Mouse (Mus musculus): ENCODE data around the gene Olfr224. TPM values are rescaled to one million over a fixed set of nuclear protein-coding genes. Genes with fewer than 3 reads are reported as not detected.

The Olfr224 gene
- polyA plus RNA-seq (2014; fragmentation: Nextera tagmentation; extraction: Ambion mirVana): not detected in 2 replicates

DNA sequence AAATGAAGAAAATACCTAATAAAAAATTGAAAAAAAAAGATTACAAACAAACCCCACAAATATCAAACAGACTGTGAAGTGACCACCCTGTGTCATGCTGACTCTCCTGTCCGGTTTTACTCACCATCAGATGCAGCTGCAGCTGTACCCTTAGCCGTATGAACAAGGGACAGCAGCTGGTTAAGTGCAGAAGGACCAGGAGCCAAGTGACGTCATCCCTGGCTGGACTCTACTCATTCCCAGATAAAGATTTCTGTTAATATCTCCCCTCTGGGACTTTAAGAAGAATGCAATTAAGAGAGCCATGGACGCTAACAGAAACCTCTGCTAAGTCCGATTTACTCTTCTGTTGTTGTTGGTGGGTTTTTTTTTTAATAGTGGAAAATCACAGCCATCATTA lies at the start of gene Olfr224:
Gene Olfr224 (minus strand): TSS at position 149 of the 400 bp plus-strand sequence.
- Histone ChIP-seq H3K27me3 (ENCODE audit: control insufficient read depth, insufficient read depth, low read length) (no peaks in the 10 kb centered on the region), H3K9me3 (ENCODE audit: control insufficient read depth, low read length) (no peaks in the 10 kb centered on the region), H3K27ac (replicated peaks; ENCODE audit: low read depth, low read length) (no peak within 1 kb of the TSS), H3K4me1 (ENCODE audit: control insufficient read depth, insufficient read depth, low read length) (no peaks in the 10 kb centered on the region), H3K36me3 (ENCODE audit: control insufficient read depth, insufficient read depth, low read length) (no peaks in the 10 kb centered on the region), H3K9ac (replicated peaks; ENCODE audit: low read length) (no peak within 1 kb of the TSS), H3K4me2 (ENCODE audit: low read length) (no peak within 1 kb of the TSS), H3K4me3 (replicated peaks; ENCODE audit: low read depth, low read length) (no peak within 1 kb of the TSS)
- DNase-seq (no peak), ATAC-seq (ENCODE audit: low FRiP score, low TSS enrichment) (no peak)
- 80% methylated on average over 5 of the region's 5 CpGs for WGBS

- Histone ChIP-seq H3K4me1 (ENCODE audit: control insufficient read depth, insufficient read depth, low read length) (no peaks in the 10 kb centered on the region), H3K4me3 (replicated peaks; ENCODE audit: low read depth, low read length) (no peak overlapping the region), H3K36me3 (ENCODE audit: control insufficient read depth, insufficient read depth, low read length) (no peaks in the 10 kb centered on the region), H3K9me3 (ENCODE audit: control insufficient read depth, low read length) (no peaks in the 10 kb centered on the region), H3K27ac (replicated peaks; ENCODE audit: low read depth, low read length) (no peak overlapping the region), H3K4me2 (ENCODE audit: low read length) (no peak overlapping the region), H3K9ac (replicated peaks; ENCODE audit: low read length) (no peak overlapping the region), H3K27me3 (ENCODE audit: control insufficient read depth, insufficient read depth, low read length) (no peaks in the 10 kb centered on the region)
- 38% methylated on average over 6 of the region's 6 CpGs for WGBS
- ATAC-seq (ENCODE audit: low FRiP score, low TSS enrichment): no peak
- no peak for DNase-seq
These were observed 48.4 kb upstream of the Olfr224 start for GRCm38 (mm10) chr11:58618793-58619192.

GRCm38 (mm10) chr11:58618369-58618768 lies 48.0 kb upstream of the Olfr224 start:
- H3K9ac ChIP-seq (replicated peaks; ENCODE audit: low read length): no peak overlapping the region
- H3K36me3 ChIP-seq (ENCODE audit: control insufficient read depth, insufficient read depth, low read length): no peaks in the 10 kb centered on the region
- ATAC-seq (ENCODE audit: low FRiP score, low TSS enrichment) (no peak), DNase-seq (no peak)
- WGBS: 75% methylated on average over 3 of the region's 3 CpGs
- H3K27ac ChIP-seq (replicated peaks; ENCODE audit: low read depth, low read length): no peak overlapping the region
- no peak overlapping the region for H3K4me3 ChIP-seq (replicated peaks; ENCODE audit: low read depth, low read length)
- no peak overlapping the region for H3K4me2 ChIP-seq (ENCODE audit: low read length)
- no peaks in the 10 kb centered on the region for H3K4me1 ChIP-seq (ENCODE audit: control insufficient read depth, insufficient read depth, low read length)
- no peaks in the 10 kb centered on the region for H3K9me3 ChIP-seq (ENCODE audit: control insufficient read depth, low read length)
- no peaks in the 10 kb centered on the region for H3K27me3 ChIP-seq (ENCODE audit: control insufficient read depth, insufficient read depth, low read length)

GRCm38 (mm10) chr11:58615975-58616374 lies 45.6 kb upstream of the Olfr224 start, which contains the start of gene 2210407C18Rik:
Gene 2210407C18Rik (minus strand): TSS chr11:58616075.
- 89% methylated on average over 4 of the region's 4 CpGs for WGBS
- no peaks in the 10 kb centered on the region for H3K27me3 ChIP-seq (ENCODE audit: control insufficient read depth, insufficient read depth, low read length)
- no peak within 1 kb of the TSS for H3K9ac ChIP-seq (replicated peaks; ENCODE audit: low read length)
- no peaks in the 10 kb centered on the region for H3K36me3 ChIP-seq (ENCODE audit: control insufficient read depth, insufficient read depth, low read length)
- H3K4me2 ChIP-seq (ENCODE audit: low read length): no peak within 1 kb of the TSS
- H3K9me3 ChIP-seq (ENCODE audit: control insufficient read depth, low read length): no peaks in the 10 kb centered on the region
- ATAC-seq (ENCODE audit: low FRiP score, low TSS enrichment) (no peak), DNase-seq (no peak)
- H3K4me1 ChIP-seq (ENCODE audit: control insufficient read depth, insufficient read depth, low read length): no peaks in the 10 kb centered on the region
- H3K4me3 ChIP-seq (replicated peaks; ENCODE audit: low read depth, low read length): no peak within 1 kb of the TSS
- H3K27ac ChIP-seq (replicated peaks; ENCODE audit: low read depth, low read length): no peak within 1 kb of the TSS

DNA sequence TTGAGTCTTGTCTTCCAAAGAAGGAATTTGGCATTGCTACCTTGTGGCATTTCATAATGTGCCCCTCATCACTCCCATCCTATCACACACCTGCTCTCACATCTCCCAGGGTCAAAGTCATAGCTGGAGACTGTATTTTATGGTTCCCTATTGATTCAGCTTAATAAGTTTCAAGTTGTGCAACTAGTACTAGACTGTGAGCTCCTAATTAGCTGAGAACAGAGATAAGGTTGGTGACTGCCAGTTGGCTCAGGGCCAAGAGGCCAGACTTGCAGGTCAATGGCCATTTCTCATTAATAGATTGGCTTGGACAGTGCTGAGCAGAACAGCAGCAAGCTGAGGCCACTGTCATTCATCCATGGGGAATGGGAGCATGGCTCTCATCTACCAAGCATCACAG lies 44.2 kb upstream of the Olfr224 start:
- H3K4me3 ChIP-seq (replicated peaks; ENCODE audit: low read depth, low read length): no peak overlapping the region
- H3K9ac ChIP-seq (replicated peaks; ENCODE audit: low read length): no peak overlapping the region
- DNase-seq (no peak), ATAC-seq (ENCODE audit: low FRiP score, low TSS enrichment) (no peak)
- H3K9me3 ChIP-seq (ENCODE audit: control insufficient read depth, low read length): no peaks in the 10 kb centered on the region
- no peak overlapping the region for H3K27ac ChIP-seq (replicated peaks; ENCODE audit: low read depth, low read length)
- H3K27me3 ChIP-seq (ENCODE audit: control insufficient read depth, insufficient read depth, low read length): no peaks in the 10 kb centered on the region
- H3K4me1 ChIP-seq (ENCODE audit: control insufficient read depth, insufficient read depth, low read length): no peaks in the 10 kb centered on the region
- H3K4me2 ChIP-seq (ENCODE audit: low read length): no peak overlapping the region
- H3K36me3 ChIP-seq (ENCODE audit: control insufficient read depth, insufficient read depth, low read length): no peaks in the 10 kb centered on the region

DNA sequence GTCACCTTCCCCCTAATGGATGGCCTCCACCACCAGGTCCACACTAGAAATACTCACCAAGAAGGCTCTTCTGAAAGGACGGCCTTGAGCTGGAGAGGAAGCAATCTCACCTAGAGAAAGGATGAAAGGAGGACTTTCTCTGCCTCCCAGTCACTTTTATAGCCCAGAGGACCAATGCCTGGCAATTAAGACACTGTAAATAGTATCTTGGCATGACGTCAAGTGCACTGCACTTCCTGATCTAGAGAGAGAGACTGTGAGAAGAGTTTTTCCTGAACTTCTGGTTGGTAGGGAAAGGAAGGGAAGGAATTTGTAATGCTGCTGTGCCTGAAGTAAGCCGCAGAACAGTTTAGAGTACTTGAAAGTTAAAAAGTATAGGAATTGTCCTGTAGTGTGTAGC lies 43.0 kb upstream of the Olfr224 start:
- Histone ChIP-seq H3K4me2 (ENCODE audit: low read length) (no peak overlapping the region), H3K27me3 (ENCODE audit: control insufficient read depth, insufficient read depth, low read length) (no peaks in the 10 kb centered on the region), H3K9me3 (ENCODE audit: control insufficient read depth, low read length) (no peaks in the 10 kb centered on the region), H3K4me1 (ENCODE audit: control insufficient read depth, insufficient read depth, low read length) (no peaks in the 10 kb centered on the region), H3K9ac (replicated peaks; ENCODE audit: low read length) (no peak overlapping the region), H3K36me3 (ENCODE audit: control insufficient read depth, insufficient read depth, low read length) (no peaks in the 10 kb centered on the region), H3K4me3 (replicated peaks; ENCODE audit: low read depth, low read length) (no peak overlapping the region), H3K27ac (replicated peaks; ENCODE audit: low read depth, low read length) (no peak overlapping the region)
- WGBS: 88% methylated on average over 3 of the region's 3 CpGs
- DNase-seq (no peak), ATAC-seq (ENCODE audit: low FRiP score, low TSS enrichment) (no peak)

DNA sequence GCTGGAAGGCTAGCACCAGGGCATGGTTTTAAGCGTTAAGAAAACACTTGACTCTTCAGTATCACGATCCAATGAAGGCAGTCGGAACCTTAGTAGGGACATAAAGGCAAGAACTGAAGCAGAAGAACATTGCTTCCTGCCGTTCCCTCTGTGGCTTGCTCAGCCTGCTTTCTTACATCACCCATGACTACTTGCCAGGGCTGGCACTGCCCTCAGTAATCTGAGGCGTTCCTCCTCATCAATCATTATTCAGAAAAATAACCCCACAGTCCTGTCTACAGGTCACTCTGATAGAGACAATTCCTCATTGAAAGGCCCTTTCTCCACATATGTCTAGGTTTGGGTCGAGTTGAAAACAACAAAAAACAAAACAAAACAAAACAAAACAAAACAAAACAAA lies 36.7 kb upstream of the Olfr224 start:
- DNase-seq: no peak

GRCm38 (mm10) chr11:58606177-58606919 lies 36.0 kb upstream of the Olfr224 start:
- DNase-seq: no peak
- Histone ChIP-seq H3K4me3 (replicated peaks; ENCODE audit: low read depth, low read length) (no peak overlapping the region), H3K36me3 (ENCODE audit: control insufficient read depth, insufficient read depth, low read length) (no peaks in the 10 kb centered on the region), H3K27ac (replicated peaks; ENCODE audit: low read depth, low read length) (no peak overlapping the region), H3K4me2 (ENCODE audit: low read length) (no peak overlapping the region), H3K9me3 (ENCODE audit: control insufficient read depth, low read length) (no peaks in the 10 kb centered on the region), H3K4me1 (ENCODE audit: control insufficient read depth, insufficient read depth, low read length) (no peaks in the 10 kb centered on the region), H3K9ac (replicated peaks; ENCODE audit: low read length) (no peak overlapping the region), H3K27me3 (ENCODE audit: control insufficient read depth, insufficient read depth, low read length) (no peaks in the 10 kb centered on the region)
- ATAC-seq (ENCODE audit: low FRiP score, low TSS enrichment): no peak
- WGBS: 89% methylated on average over 12 of the region's 12 CpGs

More for the DNA sequence above, 36.7 kb upstream of the Olfr224 start:
- no peak overlapping the region for H3K4me3 ChIP-seq (replicated peaks; ENCODE audit: low read depth, low read length)
- no peak overlapping the region for H3K27ac ChIP-seq (replicated peaks; ENCODE audit: low read depth, low read length)
- H3K9ac ChIP-seq (replicated peaks; ENCODE audit: low read length): no peak overlapping the region
- no peak overlapping the region for H3K4me2 ChIP-seq (ENCODE audit: low read length)
- WGBS: 85% methylated on average over 6 of the region's 6 CpGs
- ATAC-seq (ENCODE audit: low FRiP score, low TSS enrichment): no peak
- H3K36me3 ChIP-seq (ENCODE audit: control insufficient read depth, insufficient read depth, low read length): no peaks in the 10 kb centered on the region
- no peaks in the 10 kb centered on the region for H3K4me1 ChIP-seq (ENCODE audit: control insufficient read depth, insufficient read depth, low read length)
- no peaks in the 10 kb centered on the region for H3K27me3 ChIP-seq (ENCODE audit: control insufficient read depth, insufficient read depth, low read length)
- H3K9me3 ChIP-seq (ENCODE audit: control insufficient read depth, low read length): no peaks in the 10 kb centered on the region

GRCm38 (mm10) chr11:58605228-58605627 lies 34.9 kb upstream of the Olfr224 start:
- Histone ChIP-seq H3K4me1 (ENCODE audit: control insufficient read depth, insufficient read depth, low read length) (no peaks in the 10 kb centered on the region), H3K36me3 (ENCODE audit: control insufficient read depth, insufficient read depth, low read length) (no peaks in the 10 kb centered on the region), H3K9me3 (ENCODE audit: control insufficient read depth, low read length) (no peaks in the 10 kb centered on the region), H3K27me3 (ENCODE audit: control insufficient read depth, insufficient read depth, low read length) (no peaks in the 10 kb centered on the region), H3K4me2 (ENCODE audit: low read length) (no peak overlapping the region), H3K9ac (replicated peaks; ENCODE audit: low read length) (no peak overlapping the region), H3K4me3 (replicated peaks; ENCODE audit: low read depth, low read length) (no peak overlapping the region), H3K27ac (replicated peaks; ENCODE audit: low read depth, low read length) (no peak overlapping the region)
- ATAC-seq (ENCODE audit: low FRiP score, low TSS enrichment): no peak
- 92% methylated on average over 3 of the region's 3 CpGs for WGBS
- no peak for DNase-seq

All from midbrain, embryonic 14.5 days (tissue).